Mouse (Mus musculus) megakaryocyte, embryonic 14.5 days (primary cell): ENCODE measurements around the gene Adipor2.

Experiments used
- FLI1 ChIP-seq: IDR thresholded peaks from 2 replicates; pipeline ENCODE4 v1.6.1; 2012; ENCODE audit warnings: low read length, inconsistent platforms, mixed read lengths
- GATA1 ChIP-seq: IDR thresholded peaks from 3 replicates; pipeline ENCODE4 v1.6.1; 2012; ENCODE audit warnings: mixed read lengths, low read length, inconsistent platforms, borderline replicate concordance

DNA sequence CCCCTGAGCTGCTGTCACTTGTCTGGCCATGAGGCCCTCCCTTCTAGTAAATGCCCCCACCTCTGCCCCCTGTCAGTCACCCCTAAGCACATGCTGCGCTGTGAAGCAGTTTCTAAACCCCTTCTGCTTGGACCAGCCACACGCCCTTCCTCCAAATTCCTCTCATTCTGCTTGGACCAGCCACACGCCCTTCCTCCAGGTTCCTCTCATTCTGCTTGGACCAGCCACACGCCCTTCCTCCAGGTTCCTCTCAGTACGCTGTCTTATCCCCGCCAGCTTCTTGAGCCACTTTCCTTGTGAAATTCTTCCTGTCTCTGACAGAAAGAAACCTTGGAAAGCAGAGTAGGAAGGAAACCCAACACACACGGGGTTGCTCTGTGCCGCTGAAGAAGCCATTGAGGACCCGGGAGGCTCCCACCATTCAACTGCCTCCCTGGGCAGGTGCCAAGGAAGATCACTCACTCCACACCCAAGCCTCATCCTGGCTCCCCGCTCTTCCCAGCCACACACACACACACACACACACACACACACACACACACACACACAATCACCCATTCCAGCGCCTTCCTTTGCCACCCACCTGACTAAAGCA lies 88.9 kb downstream of the Adipor2 start:
- TF ChIP-seq GATA1 (no peak), FLI1 (no peak)
